Mouse (Mus musculus): ENCODE results near the gene Gm10424. TPM values are rescaled to one million over a fixed set of nuclear protein-coding genes. Genes with fewer than 3 reads are reported as not detected.
"Not testable (repeated sequence)": the region's sequence is repeated elsewhere in the genome, so short reads cannot be mapped to it uniquely, and the experiment has no call there.

Gm10424 gene
- not detected in 2 replicates for polyA plus RNA-seq (2016; fragmentation: Nextera tagmentation; extraction: Ambion mirVana)

DNA sequence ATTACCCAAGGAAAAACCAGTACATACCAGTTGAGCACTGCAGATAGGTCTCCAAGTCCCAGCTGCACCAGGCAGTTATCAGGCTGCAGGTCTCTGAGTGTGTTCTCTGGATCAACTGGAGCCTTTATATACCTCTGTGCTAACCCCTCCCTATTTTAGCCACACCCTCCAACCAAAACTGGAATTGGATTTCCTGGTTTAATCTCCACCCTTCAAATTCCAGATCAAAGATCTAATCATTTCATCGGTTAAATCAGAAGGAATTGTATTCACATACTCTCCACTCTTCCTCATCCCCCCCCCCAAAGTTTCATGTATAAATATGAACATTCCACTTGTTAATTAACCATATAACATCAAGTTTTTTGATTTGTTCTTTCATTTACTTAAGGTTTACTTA is at the start of gene Gm10424:
Gm10424 (minus strand) TSS at position 101 of the 400 bp plus-strand sequence.
- H3K27ac ChIP-seq; H3K27me3 ChIP-seq (ENCODE audit: insufficient read depth, poor library complexity, severe bottlenecking); H3K9me3 ChIP-seq; DNase-seq (ENCODE audit: low spot score); H3K36me3 ChIP-seq; H3K4me1 ChIP-seq; H3K4me3 ChIP-seq: not testable (repeated sequence)
- WGBS: no CpG with 5 or more reads among the region's 1 CpGs

DNA sequence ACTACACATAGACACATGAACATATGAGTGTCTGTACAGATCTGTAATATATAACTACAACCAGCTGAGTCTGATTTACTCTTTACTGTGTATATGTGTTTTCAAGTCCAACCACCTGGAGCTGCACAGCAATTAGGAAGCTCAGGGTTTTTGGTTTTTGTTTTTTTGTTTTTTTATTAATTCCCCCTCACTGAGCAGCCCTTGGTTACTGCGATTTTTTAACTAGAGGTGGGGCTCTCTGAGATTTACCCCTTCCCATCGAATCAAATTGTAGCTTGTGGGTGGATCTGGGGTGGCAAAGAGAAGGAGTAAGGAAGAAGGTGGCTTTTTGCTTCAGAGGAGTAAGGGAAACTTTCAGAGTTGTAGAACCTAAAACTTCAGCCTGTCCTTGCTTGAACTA is 33.0 kb upstream of the Gm10424 start, which contains the start of gene Gm3259:
Gm3259 (plus strand) TSS at position 301 of the 400 bp plus-strand sequence.
- DNase-seq (ENCODE audit: low spot score); H3K27ac ChIP-seq: not testable (repeated sequence)
- WGBS: 56% methylated on average over 2 of the region's 2 CpGs

More for the DNA sequence above, 33.0 kb upstream of the Gm10424 start, which contains the start of gene Gm3259:
- H3K27me3 ChIP-seq (ENCODE audit: insufficient read depth, poor library complexity, severe bottlenecking); H3K9me3 ChIP-seq; H3K4me3 ChIP-seq; H3K4me1 ChIP-seq; H3K36me3 ChIP-seq: not testable (repeated sequence)

Other genes starting within 250 kb of the Gm10424 start
- gene Gm7942, start 165.8 kb downstream of the Gm10424 start, polyA plus RNA-seq (2016; fragmentation: Nextera tagmentation; extraction: Ambion mirVana): not detected in 2 replicates
- not detected in 2 replicates for gene Gm16513, start 90.1 kb downstream of the Gm10424 start, polyA plus RNA-seq (2016; fragmentation: Nextera tagmentation; extraction: Ambion mirVana)
- not detected in 2 replicates for gene Gm3259, start 33.1 kb upstream of the Gm10424 start, polyA plus RNA-seq (2016; fragmentation: Nextera tagmentation; extraction: Ambion mirVana)
- not detected in 2 replicates for gene D5Ertd577e, start 184.0 kb upstream of the Gm10424 start, polyA plus RNA-seq (2016; fragmentation: Nextera tagmentation; extraction: Ambion mirVana)
- not detected in 2 replicates for gene Gm3286, start 238.0 kb upstream of the Gm10424 start, polyA plus RNA-seq (2016; fragmentation: Nextera tagmentation; extraction: Ambion mirVana)